Mouse (Mus musculus): ENCODE measurements at regions not wholly inside any gene's neighbourhood (a gene's known extent, or its start where the extent isn't known, plus 50 kb on each side); places are given as distances from the start of the nearest gene placed in this dataset.

- Histone ChIP-seq H3K27me3 (ENCODE audit: control insufficient read depth, insufficient read depth, low read length) (no peaks in the 10 kb centered on the region), H3K4me3 (ENCODE audit: low read depth, low read length) (no peak overlapping the region), H3K4me2 (replicated peaks; ENCODE audit: low read depth) (no peak overlapping the region), H3K4me1 (replicated peaks; ENCODE audit: control insufficient read depth, insufficient read depth) (no peaks in the 10 kb centered on the region), H3K27ac (replicated peaks) (no peak overlapping the region), H3K36me3 (ENCODE audit: control insufficient read depth, insufficient read depth, low read length) (no peaks in the 10 kb centered on the region), H3K9me3 (ENCODE audit: control insufficient read depth, low read length) (no peaks in the 10 kb centered on the region), H3K9ac (ENCODE audit: low read length) (no peak overlapping the region)
- no peak for ATAC-seq (ENCODE audit: low FRiP score, low TSS enrichment)
- TF ChIP-seq CTCF (IDR thresholded peaks at IDR 0.05; ENCODE audit: low read depth) (no peak), EP300 (optimal IDR thresholded peaks at IDR 0.05) (no peak)
- WGBS = 94% methylated on average over 4 of the region's 4 CpGs
- DNase-seq (ENCODE audit: low spot score) = no peak
These were observed 211.1 kb upstream of the Jarid2 start for GRCm38 (mm10) chr13:44518215-44518614.

GRCm38 (mm10) chr13:44523516-44523915, 205.8 kb upstream of the Jarid2 start:
- no peak for ATAC-seq (ENCODE audit: low FRiP score, low TSS enrichment)

GRCm38 (mm10) chr13:44530867-44531564, 198.3 kb upstream of the Jarid2 start:
- Histone ChIP-seq H3K27ac (replicated peaks) (no peak overlapping the region), H3K27me3 (ENCODE audit: control insufficient read depth, insufficient read depth, low read length) (no peaks in the 10 kb centered on the region), H3K9ac (ENCODE audit: low read length) (no peak overlapping the region), H3K36me3 (ENCODE audit: control insufficient read depth, insufficient read depth, low read length) (no peaks in the 10 kb centered on the region), H3K4me2 (replicated peaks; ENCODE audit: low read depth) (no peak overlapping the region), H3K9me3 (ENCODE audit: control insufficient read depth, low read length) (no peaks in the 10 kb centered on the region), H3K4me3 (ENCODE audit: low read depth, low read length) (no peak overlapping the region), H3K4me1 (replicated peaks; ENCODE audit: control insufficient read depth, insufficient read depth) (no peaks in the 10 kb centered on the region)
- no peak for DNase-seq (ENCODE audit: low spot score)
- no peak for ATAC-seq (ENCODE audit: low FRiP score, low TSS enrichment)
- 84% methylated on average over 9 of the region's 9 CpGs for WGBS
- TF ChIP-seq EP300 (optimal IDR thresholded peaks at IDR 0.05) (no peak), CTCF (IDR thresholded peaks at IDR 0.05; ENCODE audit: low read depth) (no peak)

More at GRCm38 (mm10) chr13:44523516-44523915, 205.8 kb upstream of the Jarid2 start:
- H3K4me3 ChIP-seq (ENCODE audit: low read depth, low read length) = no peak overlapping the region
- no peaks in the 10 kb centered on the region for H3K27me3 ChIP-seq (ENCODE audit: control insufficient read depth, insufficient read depth, low read length)
- no peak for DNase-seq (ENCODE audit: low spot score)
- no peak overlapping the region for H3K27ac ChIP-seq (replicated peaks)
- no peaks in the 10 kb centered on the region for H3K36me3 ChIP-seq (ENCODE audit: control insufficient read depth, insufficient read depth, low read length)
- TF ChIP-seq CTCF (IDR thresholded peaks at IDR 0.05; ENCODE audit: low read depth) = no peak
- no peak for TF ChIP-seq EP300 (optimal IDR thresholded peaks at IDR 0.05)
- H3K9me3 ChIP-seq (ENCODE audit: control insufficient read depth, low read length) = no peaks in the 10 kb centered on the region
- no peaks in the 10 kb centered on the region for H3K4me1 ChIP-seq (replicated peaks; ENCODE audit: control insufficient read depth, insufficient read depth)
- no peak overlapping the region for H3K9ac ChIP-seq (ENCODE audit: low read length)
- no peak overlapping the region for H3K4me2 ChIP-seq (replicated peaks; ENCODE audit: low read depth)
- 57% methylated on average over 4 of the region's 4 CpGs for WGBS

- H3K27me3 ChIP-seq (ENCODE audit: control insufficient read depth, insufficient read depth, low read length) = no peaks in the 10 kb centered on the region
- H3K9ac ChIP-seq (ENCODE audit: low read length) = no peak overlapping the region
- no peaks in the 10 kb centered on the region for H3K9me3 ChIP-seq (ENCODE audit: control insufficient read depth, low read length)
- no peak for TF ChIP-seq CTCF (IDR thresholded peaks at IDR 0.05; ENCODE audit: low read depth)
- TF ChIP-seq EP300 (optimal IDR thresholded peaks at IDR 0.05) = no peak
- no peak for DNase-seq (ENCODE audit: low spot score)
- H3K4me1 ChIP-seq (replicated peaks; ENCODE audit: control insufficient read depth, insufficient read depth) = no peaks in the 10 kb centered on the region
- no peaks in the 10 kb centered on the region for H3K36me3 ChIP-seq (ENCODE audit: control insufficient read depth, insufficient read depth, low read length)
- 70% methylated on average over 11 of the region's 11 CpGs for WGBS
- H3K27ac ChIP-seq (replicated peaks) = no peak overlapping the region
- ATAC-seq (ENCODE audit: low FRiP score, low TSS enrichment) = no peak
- H3K4me2 ChIP-seq (replicated peaks; ENCODE audit: low read depth) = no peak overlapping the region
- no peak overlapping the region for H3K4me3 ChIP-seq (ENCODE audit: low read depth, low read length)
These were observed 196.6 kb upstream of the Jarid2 start for GRCm38 (mm10) chr13:44532631-44533180.

GRCm38 (mm10) chr13:44534575-44535080, 194.6 kb upstream of the Jarid2 start:
- no peaks in the 10 kb centered on the region for H3K9me3 ChIP-seq (ENCODE audit: control insufficient read depth, low read length)
- H3K4me1 ChIP-seq (replicated peaks; ENCODE audit: control insufficient read depth, insufficient read depth) = no peaks in the 10 kb centered on the region
- DNase-seq (ENCODE audit: low spot score) = no peak
- H3K4me2 ChIP-seq (replicated peaks; ENCODE audit: low read depth) = no peak overlapping the region
- no peak overlapping the region for H3K9ac ChIP-seq (ENCODE audit: low read length)
- H3K36me3 ChIP-seq (ENCODE audit: control insufficient read depth, insufficient read depth, low read length) = no peaks in the 10 kb centered on the region
- H3K27me3 ChIP-seq (ENCODE audit: control insufficient read depth, insufficient read depth, low read length) = no peaks in the 10 kb centered on the region
- H3K4me3 ChIP-seq (ENCODE audit: low read depth, low read length) = no peak overlapping the region
- TF ChIP-seq CTCF (IDR thresholded peaks at IDR 0.05; ENCODE audit: low read depth) = no peak
- TF ChIP-seq EP300 (optimal IDR thresholded peaks at IDR 0.05) = no peak
- no peak overlapping the region for H3K27ac ChIP-seq (replicated peaks)
- WGBS = 90% methylated on average over 6 of the region's 6 CpGs
- ATAC-seq (ENCODE audit: low FRiP score, low TSS enrichment) = no peak

- H3K4me3 ChIP-seq (ENCODE audit: low read depth, low read length) = no peak overlapping the region
- H3K27ac ChIP-seq (replicated peaks) = no peak overlapping the region
- 74% methylated on average over 18 of the region's 18 CpGs for WGBS
- no peaks in the 10 kb centered on the region for H3K4me1 ChIP-seq (replicated peaks; ENCODE audit: control insufficient read depth, insufficient read depth)
- no peaks in the 10 kb centered on the region for H3K27me3 ChIP-seq (ENCODE audit: control insufficient read depth, insufficient read depth, low read length)
- no peaks in the 10 kb centered on the region for H3K36me3 ChIP-seq (ENCODE audit: control insufficient read depth, insufficient read depth, low read length)
- H3K4me2 ChIP-seq (replicated peaks; ENCODE audit: low read depth) = no peak overlapping the region
- ATAC-seq (ENCODE audit: low FRiP score, low TSS enrichment) (no peak), DNase-seq (ENCODE audit: low spot score) (no peak)
- no peak for TF ChIP-seq EP300 (optimal IDR thresholded peaks at IDR 0.05)
- TF ChIP-seq CTCF (IDR thresholded peaks at IDR 0.05; ENCODE audit: low read depth) = no peak
- H3K9me3 ChIP-seq (ENCODE audit: control insufficient read depth, low read length) = no peaks in the 10 kb centered on the region
- H3K9ac ChIP-seq (ENCODE audit: low read length) = no peak overlapping the region
These were observed 193.8 kb upstream of the Jarid2 start for GRCm38 (mm10) chr13:44535441-44535840.

Data from stomach, postnatal 0 days (tissue).